Mouse (Mus musculus) layer of hippocampus, adult 9-10 months (tissue): Measurements from ENCODE around the gene Mkrn3.

ENCODE experiments used
- DNase-seq: peaks from one replicate; pipeline ENCODE4 v3.0.0; 2022; ENCODE audit warnings: low spot score

Mkrn3 gene

DNA sequence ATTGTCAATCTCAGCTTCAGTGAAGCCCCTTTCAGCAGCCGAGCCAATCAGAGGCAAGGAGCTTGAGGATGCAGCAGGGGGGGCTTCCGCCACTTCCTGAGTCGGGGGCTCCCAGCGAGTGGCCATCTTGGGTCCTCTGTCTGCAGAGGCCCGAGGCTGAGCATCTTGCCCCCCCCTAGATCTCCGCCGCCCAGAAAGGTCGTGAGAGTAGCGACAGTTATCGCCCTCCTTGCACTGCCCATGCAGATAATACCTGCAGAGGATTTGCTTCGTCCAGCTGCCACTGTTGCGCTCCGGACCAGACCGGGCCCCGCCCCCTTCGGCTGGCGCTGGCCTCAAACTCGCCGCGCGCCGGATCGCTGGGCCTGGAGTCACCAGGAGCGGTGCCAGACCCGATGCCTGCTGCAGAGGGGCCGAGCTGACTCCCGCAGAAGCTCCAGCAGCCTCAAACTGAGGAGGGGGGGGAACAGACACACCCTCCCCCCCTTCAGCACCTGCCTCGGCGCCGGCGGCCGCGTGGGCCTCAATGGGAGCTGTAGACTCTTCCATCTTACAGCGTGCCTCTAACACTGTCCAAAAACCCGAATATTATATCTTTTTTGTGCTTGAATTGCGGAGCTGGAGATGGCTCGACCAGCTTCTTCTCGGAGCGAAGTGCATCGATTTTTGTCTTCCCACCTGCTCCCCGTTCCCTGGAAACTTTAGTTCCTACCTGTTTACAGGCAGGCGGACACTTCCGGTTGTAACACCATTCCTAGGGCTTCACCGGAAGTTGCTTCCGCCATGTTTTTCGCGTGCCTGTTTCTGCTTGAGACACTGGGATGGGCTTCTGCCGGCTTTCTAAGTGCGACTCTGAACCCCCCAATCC is at the start of gene Mkrn3:
Mkrn3 (minus strand) TSS at position 647 of the 868 bp plus-strand sequence.
- DNase-seq, result peak; percentile 10

DNA sequence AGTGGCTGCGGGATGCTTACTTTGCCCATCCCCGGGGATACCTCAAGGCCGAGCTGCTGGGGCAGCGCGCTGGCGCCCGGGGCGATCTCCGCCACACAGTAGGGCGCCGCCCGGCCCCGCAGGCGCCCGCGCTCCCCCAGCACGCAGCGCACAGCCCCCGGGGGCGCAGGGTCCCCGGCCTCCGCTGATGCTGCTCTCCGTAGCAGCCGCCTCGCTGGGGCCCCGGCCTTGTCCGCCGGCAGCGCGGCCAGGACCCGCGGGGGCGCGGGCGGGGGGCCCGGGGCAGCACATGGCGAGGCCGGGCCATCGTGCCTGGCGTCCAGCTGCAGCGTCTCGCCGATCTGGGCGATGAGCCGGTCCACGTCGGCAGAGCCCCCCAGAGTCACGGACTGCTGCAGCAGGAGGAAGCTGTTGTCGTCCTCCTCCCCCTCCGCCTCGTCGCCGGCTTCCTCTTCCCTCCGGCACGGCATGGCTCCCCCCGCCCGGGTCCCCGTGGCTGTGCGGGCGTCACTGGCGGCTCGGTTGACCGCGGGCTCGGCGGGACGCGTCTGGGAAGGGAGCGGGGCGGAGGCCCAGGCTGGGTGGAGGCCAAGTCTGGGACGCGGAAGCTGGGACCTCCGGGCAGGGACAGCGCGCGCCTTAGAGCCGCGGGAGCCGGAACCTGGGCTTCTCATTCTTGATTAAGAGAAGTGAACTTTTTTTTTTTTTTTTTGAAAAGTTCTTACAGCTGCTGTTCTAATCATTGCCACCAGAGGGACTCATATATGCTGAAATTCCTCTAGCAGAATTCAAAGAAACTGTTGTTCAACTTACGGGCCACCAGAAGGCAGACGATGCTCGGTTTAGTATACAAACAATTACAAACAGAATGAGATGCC is 44.2 kb upstream of the Mkrn3 start, which contains the start of gene Peg12:
Peg12 (minus strand) TSS at position 633 of the 878 bp plus-strand sequence.
- DNase-seq, result peak; percentile 2

DNA sequence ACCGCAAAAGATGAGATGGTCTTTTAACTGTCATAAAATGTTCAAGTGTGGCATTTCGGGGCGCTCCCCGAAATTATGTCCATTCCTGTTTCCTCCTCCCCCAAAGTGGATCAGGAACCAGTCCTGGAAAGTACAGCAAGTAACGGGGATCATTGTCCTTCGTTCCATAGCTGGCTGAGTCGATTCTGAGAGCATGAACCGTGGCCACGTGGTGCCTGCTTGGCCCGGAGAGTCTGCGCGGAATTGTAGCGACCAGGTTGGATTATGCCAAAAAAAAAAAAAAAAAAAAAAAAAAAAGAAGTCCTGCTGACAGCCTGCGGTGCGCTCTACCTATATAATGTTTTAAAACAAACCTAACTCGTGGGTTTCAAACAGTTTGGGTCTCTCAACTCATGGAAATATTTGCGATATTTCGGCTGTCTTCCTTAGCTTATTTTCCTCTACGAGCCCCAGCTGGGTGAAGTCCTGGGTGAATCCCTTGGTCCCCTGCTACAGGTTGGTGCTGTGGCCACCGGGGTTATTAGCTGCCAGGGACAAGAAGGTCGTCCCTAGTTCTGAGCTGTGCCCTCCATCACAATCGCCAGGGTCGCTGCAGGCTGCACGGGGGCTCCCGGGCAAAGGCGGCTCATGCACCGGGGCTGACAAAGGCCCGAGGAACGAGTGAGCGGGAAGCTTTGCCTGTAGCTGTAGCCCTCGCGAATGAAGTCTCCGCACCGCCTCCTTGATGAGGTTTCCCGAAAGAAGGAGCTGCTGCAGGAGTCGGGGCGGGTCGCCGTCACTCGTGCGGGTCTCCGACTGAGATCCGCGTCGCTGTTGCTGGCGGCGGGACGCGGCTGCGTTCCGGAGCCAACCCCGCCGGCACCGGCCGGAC is 43.3 kb upstream of the Mkrn3 start:
- DNase-seq, result no peak

DNA sequence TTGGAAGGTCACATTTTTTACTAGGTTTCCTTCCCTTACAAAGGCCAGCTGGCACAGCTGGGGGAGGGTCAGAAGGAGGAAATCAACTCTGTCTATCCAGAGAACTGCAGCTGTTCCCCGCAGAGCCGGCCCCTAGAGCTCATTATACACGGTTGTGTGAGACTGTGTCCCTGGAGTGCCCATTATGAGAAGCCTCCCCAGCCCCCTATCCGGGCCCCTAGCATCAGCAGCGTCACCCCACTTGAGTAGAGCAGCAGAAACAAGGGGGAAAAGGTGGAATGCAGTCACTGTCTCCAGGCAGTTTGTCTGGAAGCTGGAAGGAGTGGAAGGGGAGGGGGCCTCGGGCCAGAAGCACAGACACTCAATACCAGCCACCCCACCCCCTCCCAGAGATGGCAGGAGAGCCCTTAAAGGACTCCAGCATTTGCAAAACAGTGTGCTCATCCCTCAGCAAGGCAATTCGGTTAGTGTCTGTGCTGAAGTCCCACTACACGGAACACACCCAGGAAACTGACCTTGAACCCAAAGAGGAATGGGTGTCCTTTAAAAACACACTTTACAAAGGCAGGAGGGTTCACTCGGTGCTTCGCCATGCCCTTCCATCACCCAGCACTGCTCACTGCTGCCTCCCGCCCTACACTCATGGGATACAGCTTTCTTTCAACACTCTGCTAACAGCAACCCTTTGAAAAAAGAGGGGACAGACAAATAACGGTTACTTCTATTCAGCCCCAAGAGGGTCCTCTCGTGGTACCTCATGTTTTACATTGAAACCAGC is 42.5 kb upstream of the Mkrn3 start:
- DNase-seq, result no peak

DNA sequence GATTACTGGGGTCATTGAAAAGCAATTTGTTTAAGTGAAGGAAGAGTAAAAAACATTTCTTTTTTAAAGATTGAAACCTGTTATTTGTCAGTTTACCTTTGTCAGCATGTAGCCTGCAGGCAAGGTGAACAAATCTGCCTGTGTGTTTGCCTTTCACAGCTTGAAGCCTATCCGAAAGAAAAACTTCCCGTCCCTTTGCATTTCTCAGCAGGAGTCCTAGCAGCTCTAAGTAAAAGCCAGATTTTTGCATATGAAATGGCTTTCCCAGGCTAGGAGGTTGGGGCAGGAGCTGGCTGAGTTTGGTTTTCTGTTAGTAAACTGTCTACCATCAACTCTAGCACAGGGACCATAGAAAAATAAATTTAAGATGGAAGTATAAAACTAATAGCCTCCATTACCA is 32.4 kb upstream of the Mkrn3 start:
- DNase-seq, result no peak

DNA sequence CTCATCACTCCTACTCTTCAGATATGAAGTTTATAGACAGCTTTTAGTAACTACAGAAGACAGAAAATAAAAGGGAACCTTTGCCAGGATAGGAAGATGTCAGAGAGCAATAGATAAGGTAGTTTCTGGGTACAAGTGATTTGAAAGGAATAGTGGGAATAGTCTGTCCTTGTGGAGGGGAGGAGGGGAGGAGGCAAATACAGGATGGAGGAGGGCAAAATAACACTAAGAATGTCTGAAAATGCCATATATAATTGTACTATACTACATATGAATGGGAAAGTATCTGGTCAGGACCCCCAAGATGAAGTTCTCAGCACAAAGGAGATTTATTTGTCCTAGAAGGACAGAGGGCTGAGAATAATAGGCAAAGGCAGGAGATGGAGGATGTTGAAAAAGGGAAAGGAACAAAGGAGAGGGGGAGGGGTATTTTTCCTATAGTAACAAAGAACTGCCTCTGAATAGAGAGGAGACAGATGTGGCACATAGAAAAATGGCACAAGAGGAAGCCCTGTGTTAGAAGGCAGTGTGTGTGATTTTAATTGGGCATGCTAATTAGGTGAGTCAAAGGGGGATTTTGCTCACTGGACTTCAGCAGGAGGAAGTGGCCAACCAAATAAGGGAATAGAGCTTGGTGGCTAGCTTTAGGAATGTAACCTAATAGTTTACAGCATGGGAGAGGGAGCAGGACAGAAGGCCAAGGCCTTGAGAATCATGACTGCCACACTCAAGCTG is 25.7 kb upstream of the Mkrn3 start:
- DNase-seq, result no peak

DNA sequence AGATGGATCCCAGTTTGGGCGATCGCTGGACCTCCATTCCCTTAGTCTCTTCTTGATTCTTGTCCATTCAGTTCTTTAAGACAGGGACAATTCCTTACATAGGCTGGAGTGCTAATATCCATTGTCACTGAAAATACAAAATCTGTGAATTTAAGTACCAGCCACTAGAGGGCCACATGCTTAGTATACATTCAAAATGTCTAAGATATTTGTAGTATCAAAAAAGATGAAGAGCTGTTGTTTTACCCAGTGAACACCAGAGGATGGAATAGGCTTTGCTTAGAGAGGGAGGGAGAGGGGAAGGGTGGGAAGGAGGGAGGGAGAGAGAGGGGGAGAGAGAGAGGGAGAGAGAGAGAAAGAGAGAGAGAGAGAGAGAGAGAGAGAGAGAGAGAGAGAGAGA is 16.5 kb upstream of the Mkrn3 start:
- DNase-seq, result no peak

DNA sequence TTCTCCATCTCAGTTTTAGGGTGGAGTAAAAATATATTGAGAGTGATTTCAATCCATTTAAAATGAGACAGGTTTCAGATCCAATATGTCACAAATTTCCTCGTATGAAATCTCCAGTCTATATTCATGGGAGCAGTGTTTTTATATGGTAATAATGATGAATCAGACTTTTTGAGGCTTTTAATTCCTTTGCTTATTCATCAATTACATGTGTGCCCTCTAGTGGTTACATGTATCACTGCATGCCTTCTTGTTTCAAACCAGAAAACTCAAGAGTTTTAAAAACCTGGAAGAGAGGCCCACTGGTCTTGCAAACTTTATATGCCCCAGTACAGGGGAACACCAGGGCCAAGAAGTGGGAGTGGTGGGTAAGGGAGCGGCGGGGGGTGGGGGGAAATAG is 13.3 kb upstream of the Mkrn3 start:
- DNase-seq, result no peak

DNA sequence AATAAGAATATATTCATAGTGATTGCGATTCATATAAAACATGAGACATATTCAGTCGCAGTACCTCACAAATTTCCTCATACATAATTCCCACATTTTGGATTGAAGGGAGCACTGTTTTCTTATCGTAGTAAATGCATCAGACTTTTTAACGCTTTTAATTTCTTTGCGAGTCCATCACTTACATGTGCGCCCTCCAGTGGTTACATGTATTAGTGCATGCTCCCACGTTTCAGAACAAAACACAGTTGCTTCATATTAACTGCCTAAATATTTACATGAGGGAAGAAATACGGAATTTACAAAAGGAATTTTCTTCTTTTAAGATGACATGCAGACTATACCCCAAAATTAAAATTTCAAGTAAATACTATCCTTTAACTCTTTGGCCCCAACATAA is 8.4 kb upstream of the Mkrn3 start:
- DNase-seq, result no peak

DNA sequence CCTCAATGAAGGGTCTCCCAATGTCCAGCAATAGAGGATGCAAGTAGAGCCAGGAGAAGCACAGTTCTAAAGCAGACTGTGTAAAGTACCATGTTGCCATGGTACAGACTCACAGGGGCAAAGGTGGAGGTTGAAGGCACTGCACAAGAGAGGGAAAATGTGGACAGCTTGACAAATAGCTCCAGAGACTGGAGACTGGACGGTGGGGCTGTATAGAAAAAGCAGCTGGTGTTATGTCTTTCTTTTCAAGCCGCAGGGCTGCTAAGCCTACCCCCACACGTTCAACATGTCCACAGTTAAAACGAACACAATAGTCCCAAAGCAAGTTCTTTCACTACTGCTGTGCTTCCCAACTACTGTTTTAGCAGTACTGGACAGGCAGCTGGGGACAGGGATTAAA is 3.3 kb upstream of the Mkrn3 start:
- no peak for DNase-seq

DNA sequence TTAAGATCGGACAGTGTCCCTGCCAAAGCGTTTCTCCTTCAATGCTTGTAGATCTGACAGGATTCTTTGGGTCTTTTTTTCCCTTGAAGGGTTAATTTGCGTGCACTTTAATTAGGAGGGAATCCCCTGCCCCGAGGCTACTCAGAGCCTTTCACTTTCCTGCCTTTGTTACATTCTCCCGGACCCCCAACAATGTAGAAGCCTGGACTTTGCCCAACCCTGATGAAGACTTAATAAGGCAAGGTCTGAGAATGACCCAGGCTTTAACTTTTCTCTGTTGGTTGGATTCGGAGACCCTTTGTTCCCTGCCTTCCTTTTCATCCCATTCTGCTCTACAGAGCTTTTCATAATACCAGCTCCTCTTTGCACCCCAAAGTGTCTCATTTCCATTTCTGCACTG is 627 bp upstream of the Mkrn3 start:
- DNase-seq, result no peak

DNA sequence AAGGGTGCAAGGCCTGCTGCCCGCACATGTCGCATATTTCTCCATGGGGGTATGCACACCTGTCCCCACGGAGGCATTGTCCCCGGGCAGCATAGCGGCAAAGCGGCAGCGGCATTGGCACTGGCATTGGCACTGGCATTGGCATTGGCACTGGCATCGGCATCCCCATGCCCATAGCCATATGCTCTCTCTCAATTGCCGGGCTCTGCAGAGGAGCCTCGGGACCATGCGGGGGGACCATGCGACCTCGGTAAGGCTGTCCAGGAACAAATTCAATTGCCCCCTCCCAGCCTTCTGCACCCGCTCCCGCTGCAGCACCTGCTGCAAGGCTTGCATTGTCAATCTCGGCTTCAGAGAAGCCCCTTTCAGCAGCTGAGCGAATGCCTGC is 840 bp downstream of the Mkrn3 start:
- DNase-seq, result no peak

DNA sequence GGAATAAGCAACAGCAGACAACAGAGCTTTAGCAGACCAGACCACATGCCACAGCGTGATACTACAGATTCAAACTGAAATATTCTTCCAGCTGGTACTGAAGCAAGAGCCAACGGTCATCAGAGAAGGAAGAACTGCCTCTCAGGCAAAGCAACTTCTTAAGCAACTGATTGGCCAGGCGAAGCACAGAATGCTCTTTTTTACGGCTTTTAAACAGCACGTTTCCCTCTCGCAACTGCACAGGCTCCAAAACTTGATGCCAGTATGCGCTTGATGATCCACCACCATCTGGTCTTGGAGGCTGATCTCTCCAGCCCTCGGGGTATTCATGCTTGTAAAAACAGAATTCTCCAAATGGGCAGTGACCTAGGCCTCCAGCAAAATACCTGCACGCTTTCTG is 1.6 kb downstream of the Mkrn3 start:
- DNase-seq, result no peak

DNA sequence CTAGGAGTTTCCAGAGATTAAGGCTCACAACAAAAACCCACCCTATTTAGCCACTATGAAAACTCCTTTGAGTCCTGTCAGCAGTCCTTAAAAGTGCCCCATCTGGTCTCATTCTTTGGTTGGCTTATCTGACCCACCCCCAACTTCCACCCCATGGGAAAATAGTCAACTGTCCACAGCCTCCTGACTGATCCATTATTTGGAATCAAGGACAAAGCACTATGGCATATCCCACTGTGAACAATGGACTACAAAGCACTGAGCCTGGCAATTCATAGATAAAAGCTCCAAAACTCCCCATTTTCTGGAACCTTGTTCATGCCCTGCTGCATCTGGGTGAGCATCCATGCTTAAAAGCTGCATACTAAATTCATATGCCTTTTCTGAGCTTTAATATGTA is 3.8 kb downstream of the Mkrn3 start:
- no peak for DNase-seq

DNA sequence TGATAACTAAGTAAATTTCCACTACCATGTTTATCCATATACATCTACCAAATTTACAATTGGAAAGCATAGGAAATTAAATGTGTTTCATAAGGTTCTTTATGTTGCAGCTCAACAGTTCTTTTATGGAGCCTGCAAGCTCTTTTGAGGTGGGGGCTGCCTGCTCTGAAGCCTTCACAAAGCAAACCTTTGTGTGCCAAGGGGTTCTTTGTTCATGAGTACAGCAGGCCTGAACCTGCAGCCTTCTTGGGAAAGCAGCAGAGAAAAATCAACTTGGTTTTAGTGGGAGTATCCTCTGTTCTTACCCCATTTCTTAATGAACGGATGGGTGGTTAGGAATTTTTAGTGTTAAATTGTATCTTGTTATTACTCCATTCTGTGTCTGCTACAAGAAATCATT is 4.7 kb downstream of the Mkrn3 start:
- no peak for DNase-seq

DNA sequence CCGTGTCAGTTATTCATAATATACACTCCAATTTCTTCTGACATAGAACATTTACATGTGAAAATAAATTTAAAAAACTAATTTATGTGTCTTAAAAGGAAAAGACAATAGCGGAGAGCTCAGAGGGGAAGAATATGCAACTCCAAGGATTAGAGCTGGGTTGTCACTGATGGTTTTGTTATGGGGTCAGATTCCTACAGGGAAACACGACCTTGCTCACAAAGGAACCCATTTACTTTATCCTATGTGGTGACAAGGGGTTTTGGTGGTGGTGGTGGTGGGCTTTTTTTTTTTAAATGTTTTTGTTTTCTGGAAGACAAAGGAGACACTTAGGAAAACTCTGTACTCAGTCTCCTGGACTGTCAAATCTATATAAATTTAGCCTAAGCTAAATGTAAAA is 12.1 kb downstream of the Mkrn3 start:
- no peak for DNase-seq

DNA sequence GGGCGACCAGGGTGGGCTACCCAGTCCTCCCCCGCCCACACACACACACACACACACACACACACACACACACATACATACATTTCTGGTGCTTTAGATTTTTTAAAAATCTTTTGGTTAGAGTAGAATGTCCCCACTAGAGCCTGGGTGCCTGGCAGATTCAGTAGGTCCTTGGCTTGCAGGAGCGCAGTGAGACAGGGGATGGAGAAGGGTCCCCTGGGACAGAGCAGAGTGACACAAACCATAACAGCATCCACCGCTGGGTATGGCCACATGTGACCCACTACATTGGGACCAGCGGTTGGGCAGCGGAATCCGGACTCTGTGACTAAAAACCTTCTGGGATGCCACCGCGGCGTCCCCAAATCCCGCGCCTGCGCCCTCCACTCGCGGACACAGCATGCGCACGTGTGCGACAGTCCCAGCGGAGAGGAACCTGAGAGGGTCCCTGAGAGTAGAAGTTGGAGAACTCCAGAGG is 13.3 kb downstream of the Mkrn3 start:
- no peak for DNase-seq

DNA sequence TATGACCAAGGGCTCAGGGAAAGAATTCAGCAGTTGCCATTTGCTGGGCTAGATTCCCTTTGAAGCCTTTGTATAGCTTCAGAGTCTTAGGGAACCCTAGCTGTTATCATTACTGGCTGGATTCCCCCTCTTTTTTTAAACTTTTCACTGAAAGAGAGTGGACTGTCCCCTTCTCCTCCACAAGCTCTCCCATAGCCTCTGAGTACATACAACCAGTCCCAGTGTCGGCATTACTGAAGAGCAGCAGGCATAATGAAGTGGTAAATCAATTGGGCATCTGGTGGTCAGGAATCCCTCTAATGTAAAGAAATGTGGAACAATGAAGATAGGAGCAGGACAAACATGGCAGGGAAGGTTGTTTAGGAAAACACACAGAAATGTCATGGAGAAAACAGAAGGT is 27.7 kb downstream of the Mkrn3 start:
- no peak for DNase-seq

DNA sequence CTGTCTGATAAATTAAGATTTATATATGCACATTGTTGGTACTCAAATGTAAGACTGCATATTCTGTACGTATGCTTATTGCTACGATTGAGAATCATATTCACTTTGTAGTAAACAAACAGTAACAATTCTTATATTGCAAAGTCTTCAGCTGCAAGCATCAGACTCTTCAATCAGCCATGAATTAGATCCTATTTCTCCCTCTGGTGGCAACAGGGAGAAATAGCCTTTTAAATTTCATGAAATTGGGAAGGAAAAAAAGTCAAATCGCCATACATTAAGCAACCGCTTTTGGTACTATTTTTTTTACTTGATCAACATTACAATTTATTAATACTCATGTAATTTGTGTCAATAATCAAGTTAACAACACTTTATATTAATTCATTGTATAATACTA is 31.6 kb downstream of the Mkrn3 start:
- DNase-seq, result no peak

DNA sequence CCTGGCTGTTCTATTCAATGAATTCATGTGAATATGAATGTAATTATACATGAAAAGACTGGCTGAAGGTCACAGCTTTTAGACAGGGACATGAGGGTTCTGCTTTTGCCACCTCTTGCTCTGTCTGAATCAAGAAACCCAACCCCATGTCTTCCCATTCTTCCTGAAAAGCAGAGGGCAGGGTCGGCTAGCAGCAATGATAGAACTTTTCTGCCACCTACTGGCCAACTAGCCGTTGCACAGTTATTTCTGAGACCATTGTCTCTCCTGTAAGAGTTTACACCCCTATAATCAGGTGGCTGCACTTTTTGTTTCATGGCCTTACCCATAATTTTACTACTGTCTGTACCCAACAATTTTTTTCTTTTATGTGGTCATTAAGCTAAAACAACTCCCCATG is 37.5 kb downstream of the Mkrn3 start:
- DNase-seq, result peak; percentile 25

DNA sequence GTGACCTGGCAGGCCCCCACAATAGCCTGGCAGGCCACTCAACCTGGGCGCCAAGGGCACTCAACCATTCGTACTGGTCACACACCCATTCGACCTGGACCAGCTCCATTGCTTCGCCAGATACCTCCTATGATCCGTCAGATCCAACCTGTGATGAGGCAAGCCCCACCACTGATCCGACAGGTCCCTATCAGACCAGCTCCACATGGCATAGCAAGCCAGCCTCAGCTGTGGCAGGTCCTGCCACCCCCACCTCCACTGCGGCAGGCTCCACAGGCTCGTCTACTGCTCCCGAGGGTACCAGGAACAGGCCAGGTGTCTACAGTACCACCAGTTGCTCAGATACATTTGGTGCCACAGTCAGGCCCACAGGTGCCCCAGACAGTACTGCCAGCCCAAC is 41.4 kb downstream of the Mkrn3 start:
- DNase-seq, result no peak
